Mouse (Mus musculus) urinary bladder, postnatal 36 days (tissue): ENCODE results near the gene Olfr206.
"Not testable (repeated sequence)": the region's sequence is repeated elsewhere in the genome, so short reads cannot be mapped to it uniquely, and the experiment has no call there.

ENCODE experiments used
- DNase-seq, 2 experiments: peaks; one replicate each; pipeline ENCODE4 v3.0.0; 2022; ENCODE audit warnings: low spot score in 2 of 2, mixed read lengths in 1 of 2

The Olfr206 gene

DNA sequence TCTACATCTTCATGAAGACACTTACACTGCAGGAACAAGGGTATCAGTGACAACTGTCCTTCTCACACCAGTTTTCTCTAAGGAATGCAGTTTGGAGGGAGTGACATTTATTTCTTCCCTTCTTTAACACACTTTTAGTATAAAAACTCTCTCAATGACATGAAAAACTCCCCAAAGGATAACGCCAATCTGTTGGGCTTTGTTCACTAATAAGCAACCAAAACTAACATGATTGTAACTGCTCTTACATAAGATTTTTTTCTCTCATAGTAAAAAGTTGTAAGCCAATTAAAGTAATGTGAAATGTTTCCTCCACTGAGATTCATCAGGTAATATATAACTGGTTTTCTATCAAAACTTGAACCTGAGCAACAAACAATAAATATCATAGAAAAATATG is at the start of gene Olfr206:
Gene Olfr206 (minus strand): TSS at position 101 of the 400 bp plus-strand sequence.
- DNase-seq, result no peak

DNA sequence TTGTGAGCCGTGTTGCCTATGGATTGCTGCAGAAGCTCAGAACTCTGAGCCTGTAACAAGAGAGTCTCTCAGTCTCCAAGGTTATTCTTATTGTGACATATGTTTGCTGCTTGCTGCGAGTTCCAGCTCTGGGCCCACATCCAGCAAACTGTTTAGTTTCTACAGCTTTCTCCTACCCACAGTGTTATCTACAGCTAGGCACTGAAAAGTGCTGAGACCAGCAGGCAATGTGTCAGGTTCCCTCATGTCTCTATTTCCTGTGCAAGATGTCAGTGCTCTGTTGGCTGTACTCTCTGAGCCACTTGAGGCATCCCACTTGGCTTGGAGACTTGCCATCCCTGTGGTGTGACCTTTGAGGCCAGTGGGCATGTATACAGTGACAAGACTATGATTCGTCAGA is 44.3 kb upstream of the Olfr206 start:
- DNase-seq, result no peak

DNA sequence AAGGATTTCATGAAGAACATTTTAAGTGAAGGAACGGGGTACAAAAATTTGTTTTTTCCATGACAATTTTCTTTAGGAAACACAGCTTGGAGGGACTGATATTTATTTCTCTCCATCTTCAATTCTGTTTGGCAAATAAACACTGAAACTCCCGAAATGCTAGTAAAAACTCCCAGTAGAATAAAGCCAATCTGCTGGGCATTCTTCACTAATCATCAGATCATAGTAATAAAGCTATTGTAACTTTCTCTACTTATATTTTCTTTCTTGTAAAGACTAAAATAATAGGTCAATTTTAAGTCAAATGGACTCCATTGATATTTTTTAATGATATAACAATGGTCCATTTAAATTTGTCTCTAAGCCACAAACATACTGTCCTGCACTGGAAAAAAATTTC is 14.8 kb upstream of the Olfr206 start, which contains the start of gene Olfr209:
Gene Olfr209 (minus strand): TSS at position 101 of the 400 bp plus-strand sequence.
- DNase-seq, result no peak

DNA sequence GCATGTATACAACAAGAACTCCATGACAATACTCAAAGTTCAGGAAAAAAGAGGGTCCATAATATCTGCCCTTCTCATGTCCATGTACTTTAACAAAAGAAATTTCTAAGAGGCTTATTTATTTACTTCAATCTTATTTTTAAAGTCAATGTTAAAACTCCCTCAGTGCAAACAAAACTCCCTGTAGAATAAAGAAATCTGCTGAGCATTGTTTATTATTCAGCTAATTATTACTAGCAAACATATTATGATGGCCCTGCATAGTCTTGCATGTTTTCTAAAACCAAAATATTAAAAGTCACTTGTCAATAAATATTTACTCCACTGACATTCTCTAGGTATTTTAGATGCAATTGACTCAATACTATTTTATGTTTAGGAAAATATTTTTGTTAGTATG is 18.0 kb downstream of the Olfr206 start, which contains the start of gene Olfr205:
Gene Olfr205 (minus strand): TSS at position 101 of the 400 bp plus-strand sequence.
- DNase-seq, result no peak

DNA sequence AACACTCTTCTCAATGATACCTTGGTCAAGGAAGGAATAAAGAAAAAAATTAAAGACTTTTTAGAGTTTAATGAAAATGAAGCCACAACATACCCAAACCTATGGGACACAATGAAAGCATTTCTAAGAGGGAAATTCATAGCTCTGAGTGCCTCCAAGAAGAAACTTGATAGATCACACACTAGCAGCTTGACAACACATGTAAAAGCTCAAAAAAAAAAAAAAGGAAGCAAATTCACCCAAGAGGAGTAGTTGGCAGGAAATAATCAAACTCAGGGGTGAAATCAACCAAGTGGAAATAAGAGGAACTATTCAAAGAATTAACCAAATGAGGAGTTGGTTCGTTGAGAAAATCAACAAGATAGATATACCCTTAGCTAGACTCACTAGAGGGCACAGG is 25.8 kb downstream of the Olfr206 start:
- DNase-seq, result not testable (repeated sequence)

DNA sequence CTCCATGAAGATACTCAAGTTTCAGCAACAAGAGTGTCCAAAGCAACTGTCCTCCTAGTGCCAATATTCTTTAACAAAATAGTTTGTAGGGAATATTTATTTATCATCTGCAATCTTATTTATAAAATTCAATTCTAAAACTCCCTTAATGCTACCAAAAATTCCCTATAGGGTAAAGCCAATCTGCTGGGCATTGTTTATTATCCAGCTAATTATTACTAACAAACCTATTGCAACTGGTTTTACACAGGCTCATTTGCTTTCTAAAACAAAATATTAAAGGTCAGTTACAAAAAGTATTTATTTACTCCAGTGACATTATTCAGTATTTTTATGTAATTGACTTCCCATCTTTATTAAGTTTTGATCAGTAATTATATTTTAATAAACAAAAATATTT is 30.9 kb downstream of the Olfr206 start, which contains the start of gene Olfr204:
Gene Olfr204 (minus strand): TSS at position 101 of the 400 bp plus-strand sequence.
- no peak for DNase-seq

DNA sequence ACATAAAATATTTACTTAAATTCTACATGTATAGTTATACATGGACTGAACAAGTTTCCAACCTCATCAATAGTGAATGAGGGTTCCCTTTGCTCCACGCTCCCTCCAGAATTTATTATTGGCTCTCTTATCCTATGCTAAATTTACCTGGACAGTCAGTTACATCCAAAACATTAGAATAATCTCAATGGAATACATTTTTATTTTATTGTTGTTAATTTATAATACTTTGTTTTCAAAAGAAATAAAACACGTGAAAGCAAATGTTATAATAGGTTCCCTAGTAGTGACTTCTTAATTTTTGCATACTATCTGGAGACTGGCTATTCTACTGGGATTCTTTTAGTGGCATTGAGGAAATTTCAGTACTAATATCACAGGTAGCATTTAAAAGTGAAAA is 50.5 kb downstream of the Olfr206 start, which contains the start of gene Olfr203:
Gene Olfr203 (plus strand): TSS at position 301 of the 400 bp plus-strand sequence.
- no peak for DNase-seq
